Mouse (Mus musculus): ENCODE measurements around the gene Nmrk2. TPM values are rescaled to one million over a fixed set of nuclear protein-coding genes. Genes with fewer than 3 reads are reported as not detected.
"Not testable (repeated sequence)": the region's sequence is repeated elsewhere in the genome, so short reads cannot be mapped to it uniquely, and the experiment has no call there.

Gene Nmrk2
- polyA plus RNA-seq, 1 experiment from 2014 or later: not detected

- Histone ChIP-seq H3K9ac (replicated peaks) (peak within 1 kb of the TSS; percentile 74), H3K4me2 (peak within 1 kb of the TSS; percentile 68), H3K4me3 (replicated peaks) (peak within 1 kb of the TSS; percentile 72), H3K36me3 (peaks cover 81% of the 10 kb centered on the region), H3K4me1 (replicated peaks) (peaks cover 46% of the 10 kb centered on the region), H3K27me3 (no peaks in the 10 kb centered on the region), H3K27ac (peak within 1 kb of the TSS; percentile 64), H3K9me3 (no peaks in the 10 kb centered on the region)
- peak; percentile 93 for ATAC-seq (ENCODE audit: insufficient number of reproducible peaks, insufficient read depth, low FRiP score, low TSS enrichment, low read depth)
- WGBS: 4% methylated on average over 53 of the region's 53 CpGs
Measured at GRCm38 (mm10) chr10:81182336-81183333, 19.2 kb downstream of the Nmrk2 start, which contains the start of gene Dapk3. Dapk3 (plus strand) TSS chr10:81183005.

GRCm38 (mm10) chr10:81181860-81182259 lies 20.0 kb downstream of the Nmrk2 start:
- peaks cover 78% of the 10 kb centered on the region for H3K36me3 ChIP-seq
- 0 out of 2 replicates have a peak overlapping the region, but pooled peaks have one; percentile 45 for H3K27ac ChIP-seq
- 83% methylated on average over 12 of the region's 12 CpGs for WGBS
- not testable (repeated sequence) for H3K9me3 ChIP-seq; H3K27me3 ChIP-seq; H3K4me3 ChIP-seq (replicated peaks); H3K9ac ChIP-seq (replicated peaks); ATAC-seq (ENCODE audit: insufficient number of reproducible peaks, insufficient read depth, low FRiP score, low TSS enrichment, low read depth); H3K4me2 ChIP-seq
- H3K4me1 ChIP-seq (replicated peaks): peaks cover 51% of the 10 kb centered on the region

GRCm38 (mm10) chr10:81180946-81181345 lies 20.9 kb downstream of the Nmrk2 start:
- 91% methylated on average over 13 of the region's 13 CpGs for WGBS
- Histone ChIP-seq H3K27ac (0 out of 2 replicates have a peak overlapping the region, but pooled peaks have one; percentile 45), H3K4me1 (replicated peaks) (peaks cover 51% of the 10 kb centered on the region), H3K4me2 (no peak overlapping the region), H3K4me3 (replicated peaks) (no peak overlapping the region), H3K36me3 (peaks cover 72% of the 10 kb centered on the region), H3K9ac (replicated peaks) (no peak overlapping the region), H3K27me3 (no peaks in the 10 kb centered on the region), H3K9me3 (no peaks in the 10 kb centered on the region)
- no peak for ATAC-seq (ENCODE audit: insufficient number of reproducible peaks, insufficient read depth, low FRiP score, low TSS enrichment, low read depth)

GRCm38 (mm10) chr10:81179451-81180342 lies 22.2 kb downstream of the Nmrk2 start:
- Histone ChIP-seq H3K9ac (replicated peaks) (0 out of 2 replicates have a peak overlapping the region, but pooled peaks have one; percentile 27), H3K27me3 (no peaks in the 10 kb centered on the region), H3K27ac (no peak overlapping the region), H3K9me3 (no peaks in the 10 kb centered on the region), H3K4me1 (replicated peaks) (peaks cover 52% of the 10 kb centered on the region), H3K36me3 (peaks cover 62% of the 10 kb centered on the region), H3K4me3 (replicated peaks) (0 out of 2 replicates have a peak overlapping the region, but pooled peaks have one; percentile 8), H3K4me2 (no peak overlapping the region)
- ATAC-seq (ENCODE audit: insufficient number of reproducible peaks, insufficient read depth, low FRiP score, low TSS enrichment, low read depth): no peak
- WGBS: 90% methylated on average over 32 of the region's 32 CpGs

GRCm38 (mm10) chr10:81178927-81179326 lies 22.9 kb downstream of the Nmrk2 start:
- H3K4me3 ChIP-seq (replicated peaks): peak overlapping the region; percentile 98; the same call in 1 of the 2 replicates
- WGBS: 93% methylated on average over 11 of the region's 11 CpGs

GRCm38 (mm10) chr10:81177958-81178712 lies 23.7 kb downstream of the Nmrk2 start:
- peak overlapping the region; percentile 98 for H3K9ac ChIP-seq (replicated peaks)
- H3K27me3 ChIP-seq: no peaks in the 10 kb centered on the region
- H3K27ac ChIP-seq: peak overlapping the region; percentile 94
- H3K9me3 ChIP-seq: no peaks in the 10 kb centered on the region
- H3K4me2 ChIP-seq: peak overlapping the region; percentile 96
- WGBS: 67% methylated on average over 14 of the region's 14 CpGs
- ATAC-seq (ENCODE audit: insufficient number of reproducible peaks, insufficient read depth, low FRiP score, low TSS enrichment, low read depth): no peak
- H3K4me3 ChIP-seq (replicated peaks): peak overlapping the region; percentile 98
- peaks cover 57% of the 10 kb centered on the region for H3K4me1 ChIP-seq (replicated peaks)
- H3K36me3 ChIP-seq: peaks cover 53% of the 10 kb centered on the region

More at GRCm38 (mm10) chr10:81178927-81179326, 22.9 kb downstream of the Nmrk2 start:
- Histone ChIP-seq H3K27ac (no peak overlapping the region), H3K9ac (replicated peaks) (peak overlapping the region; percentile 27; the same call in 1 of the 2 replicates), H3K27me3 (no peaks in the 10 kb centered on the region), H3K4me2 (0 out of 2 replicates have a peak overlapping the region, but pooled peaks have one; percentile 21), H3K36me3 (peaks cover 54% of the 10 kb centered on the region), H3K4me1 (replicated peaks) (peaks cover 55% of the 10 kb centered on the region), H3K9me3 (no peaks in the 10 kb centered on the region)
- no peak for ATAC-seq (ENCODE audit: insufficient number of reproducible peaks, insufficient read depth, low FRiP score, low TSS enrichment, low read depth)

GRCm38 (mm10) chr10:81177491-81177925 lies 24.3 kb downstream of the Nmrk2 start:
- peaks cover 53% of the 10 kb centered on the region for H3K36me3 ChIP-seq
- H3K4me2 ChIP-seq: peak overlapping the region; percentile 96
- peak overlapping the region; percentile 98 for H3K4me3 ChIP-seq (replicated peaks)
- H3K27ac ChIP-seq: peak overlapping the region; percentile 94
- no peak for ATAC-seq (ENCODE audit: insufficient number of reproducible peaks, insufficient read depth, low FRiP score, low TSS enrichment, low read depth)
- H3K4me1 ChIP-seq (replicated peaks): peaks cover 58% of the 10 kb centered on the region
- H3K27me3 ChIP-seq: no peaks in the 10 kb centered on the region
- 17% methylated on average over 16 of the region's 16 CpGs for WGBS
- no peaks in the 10 kb centered on the region for H3K9me3 ChIP-seq
- H3K9ac ChIP-seq (replicated peaks): peak overlapping the region; percentile 98

- peak; percentile 71 for ATAC-seq (ENCODE audit: insufficient number of reproducible peaks, insufficient read depth, low FRiP score, low TSS enrichment, low read depth)
- H3K9me3 ChIP-seq: no peaks in the 10 kb centered on the region
- peak within 1 kb of the TSS; percentile 98 for H3K4me3 ChIP-seq (replicated peaks)
- under 1% methylated on average over 77 of the region's 77 CpGs for WGBS
- peaks cover 45% of the 10 kb centered on the region for H3K36me3 ChIP-seq
- peak within 1 kb of the TSS; percentile 96 for H3K4me2 ChIP-seq
- no peaks in the 10 kb centered on the region for H3K27me3 ChIP-seq
- H3K4me1 ChIP-seq (replicated peaks): peaks cover 54% of the 10 kb centered on the region
- peak within 1 kb of the TSS; percentile 94 for H3K27ac ChIP-seq
- peak within 1 kb of the TSS; percentile 98 for H3K9ac ChIP-seq (replicated peaks)
Measured at GRCm38 (mm10) chr10:81176466-81177271, 25.2 kb downstream of the Nmrk2 start, which contains the start of gene Eef2. Eef2 (plus strand) TSS chr10:81176631.

GRCm38 (mm10) chr10:81175936-81176465 lies 25.9 kb downstream of the Nmrk2 start:
- H3K36me3 ChIP-seq: peaks cover 38% of the 10 kb centered on the region
- peak overlapping the region; percentile 96 for H3K4me2 ChIP-seq
- no peak for ATAC-seq (ENCODE audit: insufficient number of reproducible peaks, insufficient read depth, low FRiP score, low TSS enrichment, low read depth)
- peak overlapping the region; percentile 98 for H3K4me3 ChIP-seq (replicated peaks)
- H3K27me3 ChIP-seq: no peaks in the 10 kb centered on the region
- H3K4me1 ChIP-seq (replicated peaks): peaks cover 50% of the 10 kb centered on the region
- H3K9ac ChIP-seq (replicated peaks): no peak overlapping the region
- peak overlapping the region; percentile 94 for H3K27ac ChIP-seq
- 9% methylated on average over 13 of the region's 13 CpGs for whole genome bisulfite sequencing
- no peaks in the 10 kb centered on the region for H3K9me3 ChIP-seq
